Mouse (Mus musculus): ENCODE data around the gene Dytn. TPM values are rescaled to one million over a fixed set of nuclear protein-coding genes. Genes with fewer than 3 reads are reported as not detected.

Dytn gene
- total and polyA plus RNA-seq, 3 experiments = not detected

GRCm38 (mm10) chr1:63675975-63676374 is 10.8 kb downstream of the Dytn start:
- H3K27me3 ChIP-seq (replicated peaks) = no peaks in the 10 kb centered on the region
- H3K9me3 ChIP-seq (replicated peaks; ENCODE audit: low read length) = no peaks in the 10 kb centered on the region
- DNase-seq (ENCODE audit: extremely low read depth) = no peak
- H3K27ac ChIP-seq (ENCODE audit: insufficient read depth, low read depth) = no peak overlapping the region
- H3K4me1 ChIP-seq (ENCODE audit: control insufficient read depth in 1 of 2, insufficient read depth in 2 of 2) = no peaks in the 10 kb centered on the region
- no peak for TF ChIP-seq MXI1 (IDR thresholded peaks at IDR 0.05; ENCODE audit: low read depth, low read length)
- no peak for TF ChIP-seq TCF12 (IDR thresholded peaks at IDR 0.05; ENCODE audit: low read depth, low read length)
- no peak for TF ChIP-seq MAZ (IDR thresholded peaks at IDR 0.05; ENCODE audit: low read depth, low read length)
- TF ChIP-seq RAD21 (IDR thresholded peaks at IDR 0.05; ENCODE audit: low read depth, low read length) = no peak
- no peak for TF ChIP-seq JUN (IDR thresholded peaks at IDR 0.05; ENCODE audit: insufficient read depth, low read depth, low read length)
- no peak for TF ChIP-seq MAFK (IDR thresholded peaks at IDR 0.05; ENCODE audit: insufficient replicate concordance, low read length)
- no peak for TF ChIP-seq CHD2 (IDR thresholded peaks at IDR 0.05; ENCODE audit: low read length)
- TF ChIP-seq CHD1 (IDR thresholded peaks at IDR 0.05; ENCODE audit: low read depth, low read length) = no peak
- TF ChIP-seq KAT2A (IDR thresholded peaks at IDR 0.05; ENCODE audit: insufficient replicate concordance, low read length) = no peak
- TF ChIP-seq POLR2A (IDR thresholded peaks at IDR 0.05; ENCODE audit: low read depth, low read length) = no peak
- no peak for TF ChIP-seq IRF4 (IDR thresholded peaks at IDR 0.05; ENCODE audit: low read depth, low read length)
- TF ChIP-seq POLR2AphosphoS2 (IDR thresholded peaks at IDR 0.05; ENCODE audit: low read depth, low read length) = no peak
- no peak overlapping the region for H3K4me3 ChIP-seq (replicated peaks in 1 of 3; ENCODE audit: low read depth in 2 of 3, low read length in 2 of 3, poor library complexity in 1 of 3)
- in situ Hi-C loops (cut with MboI; ENCODE audit: low pct_ligation_motif_present, low pct_unique_long_range_greater_than_20kb, low sequenced_read_pairs) (no loop called here), dilution Hi-C loops (cut with MboI; ENCODE audit: extremely low pct_ligation_motif_present, extremely low pct_unique_long_range_greater_than_20kb, low sequenced_read_pairs) (no loop called here)
- H3K9ac ChIP-seq (ENCODE audit: insufficient read depth, low read depth) = no peak overlapping the region
- no peaks in the 10 kb centered on the region for H3K36me3 ChIP-seq (replicated peaks in 1 of 2; ENCODE audit: control insufficient read depth in 1 of 2, insufficient read depth in 1 of 2, low read length in 1 of 2)
- H3K4me2 ChIP-seq (ENCODE audit: insufficient read depth, low read depth, poor library complexity, severe bottlenecking) = no peak overlapping the region
- H3K79me2 ChIP-seq (replicated peaks; ENCODE audit: control insufficient read depth, extremely low read depth, insufficient read depth, poor library complexity, severe bottlenecking) = no peaks in the 10 kb centered on the region

GRCm38 (mm10) chr1:63668852-63669160 is 17.9 kb downstream of the Dytn start:
- dilution Hi-C loops (cut with MboI; ENCODE audit: extremely low pct_ligation_motif_present, extremely low pct_unique_long_range_greater_than_20kb, low sequenced_read_pairs) (no loop called here), in situ Hi-C loops (cut with MboI; ENCODE audit: low pct_ligation_motif_present, low pct_unique_long_range_greater_than_20kb, low sequenced_read_pairs) (loop anchor here (25.0 kb wide), 2 partner anchors 1043 to 1343 kb away; no protein-coding TSS in a partner anchor)
- H3K4me1 ChIP-seq (ENCODE audit: control insufficient read depth in 1 of 2, insufficient read depth in 2 of 2) = peaks cover 0 to 3% of the 10 kb centered on the region in 2 experiments; a peak in 1 of 4 replicates
- peak; percentile 39 for DNase-seq (ENCODE audit: extremely low read depth)
- no peak for TF ChIP-seq TBP (conservative IDR thresholded peaks at IDR 0.05; ENCODE audit: low read depth, low read length)
- no peak for TF ChIP-seq CHD2 (IDR thresholded peaks at IDR 0.05; ENCODE audit: low read length)
- TF ChIP-seq CTCF (conservative IDR thresholded peaks at IDR 0.05 in 1 of 2, IDR thresholded peaks at IDR 0.05 in 1 of 2; ENCODE audit: low read depth in 2 of 2, low read length in 2 of 2) = peak; percentile 22 to 57; a peak in 2 of 4 replicates
- TF ChIP-seq MAX (IDR thresholded peaks at IDR 0.05; ENCODE audit: low read length) = peak; percentile 64; the same call in 1 of the 2 replicates
- TF ChIP-seq MYC (IDR thresholded peaks at IDR 0.05; ENCODE audit: low read depth, low read length) = peak; percentile 5; the same call in 1 of the 2 replicates
- TF ChIP-seq JUND (conservative IDR thresholded peaks at IDR 0.05; ENCODE audit: low read depth, low read length) = no peak
- no peak for TF ChIP-seq ETS1 (conservative IDR thresholded peaks at IDR 0.05; ENCODE audit: low read depth, low read length)
- peak; percentile 13; the same call in 1 of the 2 replicates for TF ChIP-seq ZC3H11A (IDR thresholded peaks at IDR 0.05; ENCODE audit: low read depth, low read length)
- TF ChIP-seq EP300 (IDR thresholded peaks at IDR 0.05; ENCODE audit: low read length) = no peak
- no peak for TF ChIP-seq CHD1 (IDR thresholded peaks at IDR 0.05; ENCODE audit: low read depth, low read length)
- TF ChIP-seq BHLHE40 (IDR thresholded peaks at IDR 0.05; ENCODE audit: low read depth, low read length) = no peak
- TF ChIP-seq SMC3 (IDR thresholded peaks at IDR 0.05; ENCODE audit: low read depth, low read length) = peak; percentile 56
- no peak for TF ChIP-seq POLR2A (IDR thresholded peaks at IDR 0.05; ENCODE audit: low read depth, low read length)
- no peak for TF ChIP-seq TCF12 (IDR thresholded peaks at IDR 0.05; ENCODE audit: low read depth, low read length)
- TF ChIP-seq SIN3A (IDR thresholded peaks at IDR 0.05; ENCODE audit: low read length) = no peak
- no peak for TF ChIP-seq USF2 (conservative IDR thresholded peaks at IDR 0.05; ENCODE audit: low read depth, low read length)
- TF ChIP-seq RAD21 (IDR thresholded peaks at IDR 0.05; ENCODE audit: low read depth, low read length) = peak; percentile 72
- TF ChIP-seq MAZ (IDR thresholded peaks at IDR 0.05; ENCODE audit: low read depth, low read length) = no peak
- TF ChIP-seq PAX5 (IDR thresholded peaks at IDR 0.05; ENCODE audit: low read length) = no peak
- H3K36me3 ChIP-seq (replicated peaks in 1 of 2; ENCODE audit: control insufficient read depth in 1 of 2, insufficient read depth in 1 of 2, low read length in 1 of 2) = no peaks in the 10 kb centered on the region
- H3K9ac ChIP-seq (ENCODE audit: insufficient read depth, low read depth) = no peak overlapping the region
- H3K4me2 ChIP-seq (ENCODE audit: insufficient read depth, low read depth, poor library complexity, severe bottlenecking) = peak overlapping the region; percentile 74
- no peaks in the 10 kb centered on the region for H3K27me3 ChIP-seq (replicated peaks)
- H3K79me2 ChIP-seq (replicated peaks; ENCODE audit: control insufficient read depth, extremely low read depth, insufficient read depth, poor library complexity, severe bottlenecking) = no peaks in the 10 kb centered on the region
- no peaks in the 10 kb centered on the region for H3K9me3 ChIP-seq (replicated peaks; ENCODE audit: low read length)
- H3K27ac ChIP-seq (ENCODE audit: insufficient read depth, low read depth) = no peak overlapping the region
- no peak overlapping the region for H3K4me3 ChIP-seq (replicated peaks in 1 of 3; ENCODE audit: low read depth in 2 of 3, low read length in 2 of 3, poor library complexity in 1 of 3)

Data from CH12.LX (cell line).